Mouse (Mus musculus) spleen, adult 2 months (tissue): ENCODE data around the gene Mdm4. TPM values are rescaled to one million over a fixed set of nuclear protein-coding genes. Genes with fewer than 3 reads are reported as not detected.

ENCODE experiments used
- DNase-seq, 2 experiments: peaks; one replicate each; pipeline versions ENCODE4 v3.0.0 to v3.0.0-alpha.2; 2012 to 2021; ENCODE audit warnings: low spot score in 2 of 2, low read depth in 1 of 2
- H3K27ac ChIP-seq: fragments of 200-500 bp; 2 replicates; pipeline ENCODE4 v1.5.1; 2012; ENCODE audit warnings: low read length, inconsistent platforms; ENCODE audit not compliant: insufficient read depth
- H3K27me3 ChIP-seq: fragments of 200-500 bp; 2 replicates; pipeline ENCODE4 v1.6.1; 2012; ENCODE audit warnings: mild to moderate bottlenecking, moderate library complexity, low read length, inconsistent platforms; ENCODE audit not compliant: control insufficient read depth, insufficient read depth
- H3K36me3 ChIP-seq: fragments of 200-500 bp; 2 replicates; pipeline ENCODE4 v1.6.1; 2012; ENCODE audit warnings: mild to moderate bottlenecking, low read length, inconsistent platforms; ENCODE audit not compliant: control insufficient read depth, insufficient read depth
- H3K4me1 ChIP-seq: fragments of 200-500 bp; 2 replicates; pipeline ENCODE4 v1.6.1; 2011; ENCODE audit warnings: inconsistent platforms; ENCODE audit not compliant: control insufficient read depth, insufficient read depth, insufficient read length
- H3K4me3 ChIP-seq: fragments of 200-500 bp; 2 replicates; pipeline ENCODE4 v1.5.1; 2011; ENCODE audit warnings: mild to moderate bottlenecking, inconsistent platforms; ENCODE audit not compliant: insufficient read depth, insufficient read length; ENCODE audit errors: extremely low read depth
- CTCF ChIP-seq: fragments of 200-500 bp; IDR thresholded peaks from 2 replicates; pipeline ENCODE4 v1.5.1; 2011; ENCODE audit warnings: mild to moderate bottlenecking, inconsistent platforms; ENCODE audit not compliant: insufficient read depth, insufficient read length, insufficient replicate concordance; ENCODE audit errors: extremely low read depth
- POLR2A ChIP-seq: fragments of 200-500 bp; IDR thresholded peaks from 2 replicates; pipeline ENCODE4 v1.6.1; 2011; ENCODE audit warnings: low read depth, low read length, inconsistent platforms
- WGBS: fragments of 180-500 bp; shearing (Covaris S2); methylation state at CpG from one replicate; pipeline ENCODE4 v1.1.7; 2018; 5-methylcytosine and 5-hydroxymethylcytosine counted together
- polyA plus RNA-seq: library from polyadenylated mRNA; depleted of rRNA; stranded (reverse); fragments of >200 nt; gene quantifications from 2 replicates; pipeline ENCODE4 v1.2.3, GENCODE M21; 2012; rRNA removed

Gene Mdm4
- polyA plus RNA-seq, 1 experiment: 39.3 TPM

DNA sequence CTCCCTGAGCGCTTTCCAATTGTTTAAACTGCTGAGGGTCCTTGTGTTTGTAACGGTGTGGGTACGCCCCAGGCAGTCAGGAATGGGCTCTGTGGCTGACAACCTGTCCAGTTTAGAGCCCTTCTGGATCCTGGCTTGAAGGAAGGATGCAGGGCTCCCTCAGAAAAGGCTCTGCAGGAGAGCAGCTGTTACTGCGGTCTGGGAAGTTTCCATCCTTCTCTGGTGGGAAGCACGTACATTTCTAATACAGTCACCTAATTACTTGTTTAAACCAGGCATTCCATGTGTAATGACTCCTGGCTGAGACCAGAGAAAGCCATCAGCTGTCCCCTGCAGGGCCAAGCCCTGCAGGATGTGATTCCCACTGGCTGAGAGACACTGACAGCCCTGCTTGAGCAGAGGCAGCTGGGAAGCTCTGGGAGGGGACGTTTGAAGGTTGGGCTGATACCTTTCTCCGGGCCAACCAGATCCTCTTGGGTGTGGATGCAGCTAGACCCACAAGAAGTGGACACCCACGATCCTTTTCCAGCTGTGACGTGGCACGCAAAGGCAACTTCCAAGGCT is 112.2 kb downstream of the Mdm4 start:
- WGBS: 44% methylated on average over 10 of the region's 10 CpGs
- Histone ChIP-seq H3K27me3 (no peaks in the 10 kb centered on the region), H3K4me3 (no peak overlapping the region), H3K27ac (no peak overlapping the region), H3K4me1 (no peaks in the 10 kb centered on the region), H3K36me3 (no peaks in the 10 kb centered on the region)
- DNase-seq: no peak
- TF ChIP-seq POLR2A (no peak), CTCF (no peak)

DNA sequence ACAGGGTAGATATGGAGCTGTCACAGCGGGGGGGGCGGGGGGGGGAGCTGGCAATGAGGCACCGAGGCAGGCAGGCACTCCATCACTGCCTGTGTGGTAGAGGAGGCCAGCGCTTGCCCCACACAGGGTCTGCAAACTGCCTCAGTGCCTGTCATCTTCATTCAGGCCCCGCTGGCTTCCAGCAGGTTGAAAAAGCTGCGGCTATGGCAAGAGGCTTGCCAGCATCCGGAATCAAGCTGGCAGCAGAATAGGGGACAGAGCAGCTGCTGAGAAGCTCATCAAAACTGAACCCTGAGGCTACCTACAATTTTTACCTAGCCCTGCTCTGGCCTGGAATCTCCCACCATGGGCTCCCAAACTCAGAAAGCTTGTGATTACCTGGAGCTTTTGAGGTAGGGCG is 112.8 kb downstream of the Mdm4 start:
- Histone ChIP-seq H3K27me3 (no peaks in the 10 kb centered on the region), H3K36me3 (no peaks in the 10 kb centered on the region), H3K27ac (no peak overlapping the region), H3K4me1 (no peaks in the 10 kb centered on the region), H3K4me3 (no peak overlapping the region)
- 22% methylated on average over 8 of the region's 8 CpGs for WGBS
- TF ChIP-seq CTCF (no peak), POLR2A (no peak)
- no peak for DNase-seq

DNA sequence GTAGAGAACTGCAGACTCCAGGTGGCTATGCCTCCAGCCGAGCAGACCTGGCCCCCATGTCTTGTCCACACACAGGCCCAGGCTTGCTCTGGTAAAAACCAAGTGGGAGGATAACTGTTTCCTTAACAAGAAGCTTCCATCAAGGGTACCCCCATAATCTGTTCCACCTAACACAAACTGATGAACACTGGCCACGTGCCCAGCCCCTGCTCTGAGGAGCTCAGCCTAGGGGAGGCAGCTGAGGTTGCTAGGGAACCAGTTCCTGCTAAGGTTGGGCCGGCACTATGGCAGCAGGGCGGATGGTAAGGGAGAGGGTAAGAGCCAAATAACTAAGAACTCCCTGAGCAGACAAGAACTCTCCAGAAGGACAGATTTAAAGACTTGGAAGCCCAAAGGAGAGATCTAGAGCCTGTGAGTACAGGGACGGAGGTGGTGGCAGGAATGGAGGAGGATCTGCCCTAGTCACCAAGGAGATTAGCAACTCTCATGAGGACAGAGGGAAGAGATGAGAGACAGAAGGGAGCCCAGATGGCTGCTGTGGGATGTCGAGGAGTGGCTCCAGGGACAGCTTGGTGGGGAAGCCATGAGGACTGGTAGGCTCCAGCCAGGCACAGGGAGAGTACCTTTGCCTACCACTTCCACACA is 114.4 kb downstream of the Mdm4 start:
- no peaks in the 10 kb centered on the region for H3K36me3 ChIP-seq
- no peak for DNase-seq
- H3K4me3 ChIP-seq: no peak overlapping the region
- H3K27ac ChIP-seq: no peak overlapping the region
- TF ChIP-seq CTCF (no peak), POLR2A (no peak)
- 59% methylated on average over 6 of the region's 6 CpGs for WGBS
- H3K4me1 ChIP-seq: no peaks in the 10 kb centered on the region
- no peaks in the 10 kb centered on the region for H3K27me3 ChIP-seq

DNA sequence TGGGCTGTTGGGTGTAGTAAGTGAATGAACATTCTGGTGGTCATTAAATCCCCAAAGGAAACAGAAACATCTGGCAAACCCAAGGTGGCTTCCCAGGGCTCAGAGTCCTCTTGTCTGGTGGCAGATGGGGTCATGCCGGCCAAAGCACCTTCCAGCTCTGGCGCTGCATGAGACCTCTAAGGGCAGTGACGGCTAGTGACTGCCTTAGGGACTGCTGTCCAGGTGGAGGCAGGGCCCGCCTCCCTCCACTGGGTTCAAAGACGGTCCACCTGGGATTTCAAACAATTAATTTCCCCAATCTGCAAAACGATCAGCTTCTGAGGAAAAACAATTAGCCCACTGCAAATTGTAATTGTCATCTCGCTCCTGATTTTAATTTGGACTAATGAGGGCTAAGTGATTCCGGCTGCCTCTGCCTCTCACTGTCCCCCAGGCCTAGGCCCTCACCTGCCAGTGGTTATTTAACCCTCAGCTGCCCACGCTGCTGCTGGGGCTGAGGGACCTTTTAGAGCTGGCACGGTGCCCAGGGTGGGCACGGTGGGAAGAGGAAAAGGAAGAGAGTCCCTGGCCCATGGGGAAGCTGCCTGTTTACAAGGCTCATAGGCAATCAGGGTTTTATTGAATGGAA is 119.8 kb downstream of the Mdm4 start:
- Histone ChIP-seq H3K4me3 (no peak overlapping the region), H3K27me3 (no peaks in the 10 kb centered on the region), H3K36me3 (no peaks in the 10 kb centered on the region), H3K27ac (no peak overlapping the region), H3K4me1 (no peaks in the 10 kb centered on the region)
- WGBS: 72% methylated on average over 11 of the region's 11 CpGs
- TF ChIP-seq CTCF (no peak), POLR2A (no peak)
- no peak for DNase-seq

DNA sequence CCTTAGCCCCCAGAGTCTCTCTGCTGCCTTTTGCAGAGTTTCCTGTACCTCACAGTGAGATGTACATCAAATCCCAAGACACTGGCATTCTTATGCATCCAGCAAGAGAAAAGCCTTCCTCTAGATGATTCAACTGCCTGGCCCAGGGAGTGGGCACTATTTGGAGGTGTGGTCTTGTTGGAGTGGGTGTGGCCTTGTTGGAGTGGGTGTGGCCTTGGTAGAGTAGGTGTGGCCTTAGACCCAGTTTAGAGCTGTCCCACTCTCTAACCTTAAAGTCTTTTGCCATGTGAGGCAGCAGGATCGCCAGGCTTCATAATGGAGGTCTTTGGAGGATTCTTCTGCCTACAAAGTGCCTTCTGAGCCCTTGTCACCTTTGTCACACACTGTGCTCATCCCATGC is 120.4 kb downstream of the Mdm4 start:
- no peak overlapping the region for H3K4me3 ChIP-seq
- 100% methylated on average over 1 of the region's 1 CpGs for WGBS
- H3K4me1 ChIP-seq: no peaks in the 10 kb centered on the region
- H3K27me3 ChIP-seq: no peaks in the 10 kb centered on the region
- no peaks in the 10 kb centered on the region for H3K36me3 ChIP-seq
- no peak overlapping the region for H3K27ac ChIP-seq
- DNase-seq: no peak
- TF ChIP-seq CTCF (no peak), POLR2A (no peak)

Other genes starting within 250 kb of the Mdm4 start
- 0.31 and 0.41 TPM in 2 replicates for gene Lrrn2, start 150.3 kb downstream of the Mdm4 start, polyA plus RNA-seq
- gene Pik3c2b, start 15.1 kb upstream of the Mdm4 start, polyA plus RNA-seq: 22.2 and 30.5 TPM in 2 replicates
- 19.7 and 26.6 TPM in 2 replicates for gene Ppp1r15b, start 100.6 kb upstream of the Mdm4 start, polyA plus RNA-seq
- 26.0 and 31.1 TPM in 2 replicates for gene Plekha6, start 133.6 kb upstream of the Mdm4 start, polyA plus RNA-seq